Mouse (Mus musculus) hindbrain, embryonic 13.5 days (tissue): ENCODE results near the gene Otoa. TPM values are rescaled to one million over a fixed set of nuclear protein-coding genes. Genes with fewer than 3 reads are reported as not detected.

ENCODE experiments used
- ATAC-seq: fragments of 200-750 bp; cut with Nextera tagmentation; 2 replicates; pipeline ENCODE4 v1.8.0; 2017; ENCODE audit warnings: moderate TSS enrichment; ENCODE audit not compliant: low FRiP score
- H3K27ac ChIP-seq: fragments of 300-500 bp; sonication (generic); 2 replicates; pipeline ENCODE4 v1.5.1; 2015; ENCODE audit warnings: inconsistent platforms, mild to moderate bottlenecking, moderate library complexity
- H3K27me3 ChIP-seq: fragments of 300-500 bp; sonication (generic); 2 replicates; pipeline ENCODE4 v1.6.1; 2015; ENCODE audit warnings: mild to moderate bottlenecking, inconsistent platforms
- H3K36me3 ChIP-seq: fragments of 300-500 bp; sonication (generic); 2 replicates; pipeline ENCODE4 v1.6.1; 2015; ENCODE audit warnings: mild to moderate bottlenecking, inconsistent platforms
- H3K4me1 ChIP-seq: fragments of 300-500 bp; sonication (generic); replicated peaks from 2 replicates; pipeline ENCODE4 v1.6.1; 2015; ENCODE audit warnings: inconsistent platforms
- H3K4me2 ChIP-seq: fragments of 300-500 bp; sonication (generic); 2 replicates; pipeline ENCODE4 v1.6.1; 2015; ENCODE audit warnings: inconsistent platforms, mild to moderate bottlenecking, moderate library complexity
- H3K4me3 ChIP-seq: fragments of 300-500 bp; sonication (generic); 2 replicates; pipeline ENCODE4 v1.5.1; 2015; ENCODE audit warnings: mild to moderate bottlenecking, inconsistent platforms
- H3K9ac ChIP-seq: fragments of 300-500 bp; sonication (generic); 2 replicates; pipeline ENCODE4 v1.6.1; 2015; ENCODE audit warnings: mild to moderate bottlenecking, inconsistent platforms
- H3K9me3 ChIP-seq: fragments of 300-500 bp; sonication (generic); 2 replicates; pipeline ENCODE4 v1.6.1; 2016; ENCODE audit warnings: inconsistent platforms
- whole genome bisulfite sequencing: fragments of 180-500 bp; shearing (Covaris S2); methylation state at CpG from one replicate; pipeline ENCODE4 v1.1.7; 2015; 5-methylcytosine and 5-hydroxymethylcytosine counted together
- polyA plus RNA-seq: library from polyadenylated mRNA; unstranded; fragments of >200 nt; fragmentation: Nextera tagmentation; extraction: Ambion mirVana; gene quantifications from 2 replicates; pipeline ENCODE4 v1.2.1, GENCODE M21; 2015

Gene Otoa
- polyA plus RNA-seq, 1 experiment from 2014 or later: 0.53 TPM

DNA sequence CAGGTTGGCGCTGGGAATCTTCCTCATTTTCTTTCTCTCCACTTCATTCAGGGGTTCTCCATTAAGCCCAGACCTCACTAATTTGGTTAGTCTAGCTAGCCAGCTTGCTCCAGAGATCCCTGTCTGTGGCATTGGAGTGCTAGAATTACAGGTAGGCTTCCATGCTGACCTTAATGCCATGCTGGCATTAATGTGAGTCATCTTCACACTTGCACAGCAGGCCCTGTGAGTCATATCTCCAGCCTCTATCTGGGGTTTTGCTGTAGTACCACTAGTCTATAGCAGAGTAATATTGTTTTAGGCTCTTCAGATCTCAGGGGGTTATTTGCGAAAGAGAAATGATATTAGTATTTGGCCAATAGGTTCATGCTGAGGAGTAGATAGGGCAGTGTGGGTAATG is 70.7 kb downstream of the Otoa start:
- Histone ChIP-seq H3K27me3 (no peaks in the 10 kb centered on the region), H3K9ac (no peak overlapping the region), H3K4me2 (no peak overlapping the region), H3K4me1 (no peaks in the 10 kb centered on the region), H3K27ac (no peak overlapping the region), H3K9me3 (no peaks in the 10 kb centered on the region), H3K36me3 (no peaks in the 10 kb centered on the region), H3K4me3 (no peak overlapping the region)
- 92% methylated on average over 2 of the region's 2 CpGs for WGBS
- ATAC-seq: no peak

DNA sequence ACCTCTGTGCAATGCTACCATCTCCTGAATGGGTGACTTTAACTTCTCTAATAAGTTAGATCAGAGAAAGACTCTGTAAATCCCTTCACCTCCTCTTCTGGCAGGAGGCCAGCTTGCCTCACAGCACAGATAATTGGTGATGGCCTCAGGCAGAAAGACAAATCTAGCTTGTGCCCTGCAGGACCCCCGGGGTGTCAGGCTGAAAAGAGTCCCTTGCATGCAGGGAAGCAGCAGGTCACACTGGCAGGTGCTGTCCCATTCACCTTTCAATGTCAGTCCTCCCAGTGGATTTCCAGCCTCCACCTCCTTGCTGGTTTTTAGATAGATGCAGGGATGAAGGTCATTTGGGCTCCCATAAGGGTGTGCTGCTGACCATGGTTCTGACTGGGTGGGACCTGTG is 84.2 kb downstream of the Otoa start:
- Histone ChIP-seq H3K9me3 (no peaks in the 10 kb centered on the region), H3K27me3 (peaks cover 14% of the 10 kb centered on the region; the same call in 1 of the 2 replicates), H3K4me3 (no peak overlapping the region), H3K9ac (no peak overlapping the region), H3K4me1 (peaks cover 9% of the 10 kb centered on the region), H3K36me3 (no peaks in the 10 kb centered on the region), H3K4me2 (no peak overlapping the region), H3K27ac (no peak overlapping the region)
- WGBS: 56% methylated on average over 1 of the region's 1 CpGs
- ATAC-seq: no peak

DNA sequence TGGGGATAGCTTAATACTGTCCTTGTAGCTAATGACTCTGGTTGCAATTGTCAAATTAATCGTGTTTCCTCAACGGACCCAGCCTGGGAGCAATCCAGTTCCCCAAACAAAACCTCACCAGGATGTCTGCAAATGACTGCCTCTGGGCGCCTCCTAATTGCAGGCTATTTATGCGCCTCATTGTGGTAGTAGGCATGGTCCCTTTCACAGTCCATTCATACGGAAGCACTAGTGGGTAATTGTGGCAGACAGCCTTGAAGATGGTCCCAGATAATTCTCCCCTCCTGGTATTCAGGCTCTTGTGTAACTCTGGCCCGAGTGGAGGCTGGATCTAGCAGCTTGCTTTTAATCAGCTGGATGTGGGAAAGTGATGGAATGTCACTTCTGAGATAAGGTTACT is 90.4 kb downstream of the Otoa start:
- WGBS: 7% methylated on average over 6 of the region's 6 CpGs

DNA sequence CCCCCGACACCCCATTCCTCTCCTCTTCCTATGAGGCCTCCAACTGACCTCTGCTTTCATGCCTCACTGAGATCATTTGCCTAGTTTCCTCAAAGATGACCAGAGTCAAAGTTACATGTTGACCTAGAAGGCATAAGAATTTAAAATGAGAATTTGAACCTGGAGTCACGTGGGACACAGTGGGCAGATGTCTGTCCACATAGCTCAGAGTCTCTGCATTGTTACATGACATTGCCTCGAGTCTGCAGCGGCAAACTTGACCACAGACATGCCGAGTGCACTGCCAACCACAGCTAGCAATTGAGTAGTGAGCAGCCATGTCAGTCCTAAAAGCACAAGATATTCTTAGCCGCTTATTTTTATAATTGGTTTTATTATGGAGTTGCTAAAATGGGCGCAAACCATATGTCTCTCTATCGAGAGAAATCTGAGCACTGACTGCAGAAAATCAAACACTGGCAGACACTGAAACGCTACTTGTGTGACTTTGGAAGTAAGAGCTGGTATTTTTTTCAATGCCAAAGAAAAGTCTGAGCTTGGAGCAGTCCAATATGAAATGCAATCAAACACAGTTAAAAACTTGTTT is 105.8 kb downstream of the Otoa start:
- no peak for ATAC-seq
- H3K9me3 ChIP-seq: no peaks in the 10 kb centered on the region
- H3K27ac ChIP-seq: no peak overlapping the region
- H3K4me2 ChIP-seq: no peak overlapping the region
- no peaks in the 10 kb centered on the region for H3K4me1 ChIP-seq
- H3K9ac ChIP-seq: no peak overlapping the region
- H3K36me3 ChIP-seq: no peaks in the 10 kb centered on the region
- H3K27me3 ChIP-seq: no peaks in the 10 kb centered on the region
- no peak overlapping the region for H3K4me3 ChIP-seq
- WGBS: 83% methylated on average over 9 of the region's 9 CpGs

More for the DNA sequence above, 90.4 kb downstream of the Otoa start:
- H3K27me3 ChIP-seq: 0 out of 2 replicates have a peak, but pooled peaks cover 6% of the 10 kb centered on the region
- no peaks in the 10 kb centered on the region for H3K9me3 ChIP-seq
- no peak for ATAC-seq
- H3K4me1 ChIP-seq: peaks cover 13% of the 10 kb centered on the region
- H3K27ac ChIP-seq: no peak overlapping the region
- no peak overlapping the region for H3K4me3 ChIP-seq
- no peak overlapping the region for H3K4me2 ChIP-seq
- no peaks in the 10 kb centered on the region for H3K36me3 ChIP-seq
- H3K9ac ChIP-seq: no peak overlapping the region

DNA sequence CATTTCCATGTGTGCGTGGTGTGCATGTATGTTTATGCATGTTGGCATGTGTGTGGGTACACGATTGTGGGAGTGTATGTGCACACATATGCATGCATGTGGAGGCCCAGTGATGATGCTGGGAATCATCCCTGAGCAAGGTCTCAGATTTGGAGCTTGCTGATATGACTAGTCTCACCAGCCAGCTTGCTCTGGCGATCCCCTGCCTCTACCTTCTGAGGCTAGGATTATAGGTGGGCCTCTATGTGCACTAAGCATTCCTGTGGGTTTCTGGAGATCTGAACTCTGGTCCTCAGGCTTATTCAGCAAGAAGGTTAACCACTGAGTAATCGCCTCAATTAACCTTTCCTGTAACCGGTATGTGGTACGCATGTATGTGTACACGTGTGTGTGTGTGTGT is 107.5 kb downstream of the Otoa start:
- Histone ChIP-seq H3K4me3 (no peak overlapping the region), H3K27ac (no peak overlapping the region), H3K4me2 (no peak overlapping the region), H3K36me3 (no peaks in the 10 kb centered on the region), H3K4me1 (no peaks in the 10 kb centered on the region), H3K9ac (no peak overlapping the region), H3K9me3 (no peaks in the 10 kb centered on the region), H3K27me3 (no peaks in the 10 kb centered on the region)
- ATAC-seq: no peak
- 95% methylated on average over 7 of the region's 7 CpGs for WGBS

DNA sequence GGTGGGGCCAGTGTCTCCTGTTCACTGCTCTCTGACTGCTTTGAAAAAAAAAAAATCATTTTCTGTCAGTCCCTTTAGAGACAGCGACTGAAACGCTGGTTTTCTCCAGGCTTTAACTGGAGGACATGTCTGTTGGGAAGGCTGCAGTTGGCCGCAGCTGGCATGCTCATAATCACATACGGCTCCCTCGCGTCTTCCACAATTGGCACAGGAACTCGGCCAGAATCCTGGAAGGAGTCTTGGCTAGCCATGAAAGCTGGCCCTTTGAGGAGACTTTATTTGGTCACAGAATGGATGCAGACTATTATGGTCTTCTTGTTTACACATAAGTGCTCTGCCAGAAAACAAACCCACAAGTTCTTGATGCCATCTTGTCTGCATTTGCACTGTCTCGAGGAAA is 117.5 kb downstream of the Otoa start:
- WGBS: 76% methylated on average over 8 of the region's 8 CpGs
- H3K4me1 ChIP-seq: no peaks in the 10 kb centered on the region
- H3K36me3 ChIP-seq: no peaks in the 10 kb centered on the region
- no peak overlapping the region for H3K4me3 ChIP-seq
- no peak for ATAC-seq
- H3K4me2 ChIP-seq: no peak overlapping the region
- no peak overlapping the region for H3K9ac ChIP-seq
- no peaks in the 10 kb centered on the region for H3K9me3 ChIP-seq
- no peaks in the 10 kb centered on the region for H3K27me3 ChIP-seq
- H3K27ac ChIP-seq: no peak overlapping the region

DNA sequence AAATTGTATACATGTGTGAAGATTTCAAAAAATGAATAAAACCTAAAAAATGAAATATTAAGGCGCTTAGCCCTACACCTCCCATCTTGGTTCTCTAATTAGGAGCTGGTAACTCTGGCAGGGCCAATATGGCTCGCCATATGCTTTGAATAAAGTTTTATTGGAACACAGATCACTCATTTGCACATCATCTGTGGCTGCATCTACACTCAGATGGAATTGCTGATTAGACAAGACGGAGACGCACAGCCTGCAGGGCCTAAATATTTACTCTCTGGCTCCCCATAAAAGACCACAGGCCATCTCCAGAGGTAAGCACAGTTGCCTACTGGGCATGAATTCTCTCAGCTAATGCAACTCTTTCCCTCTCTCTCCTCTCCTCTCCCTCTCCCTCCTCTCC is 130.4 kb downstream of the Otoa start:
- H3K4me2 ChIP-seq: no peak overlapping the region
- H3K9me3 ChIP-seq: no peaks in the 10 kb centered on the region
- no peaks in the 10 kb centered on the region for H3K27me3 ChIP-seq
- 90% methylated on average over 4 of the region's 4 CpGs for WGBS
- H3K36me3 ChIP-seq: no peaks in the 10 kb centered on the region
- H3K4me3 ChIP-seq: no peak overlapping the region
- peaks cover 11% of the 10 kb centered on the region for H3K4me1 ChIP-seq
- H3K27ac ChIP-seq: no peak overlapping the region
- H3K9ac ChIP-seq: no peak overlapping the region
- no peak for ATAC-seq

Other genes starting within 250 kb of the Otoa start
- gene Eef2k, start 238.8 kb upstream of the Otoa start, polyA plus RNA-seq: 26.0 and 26.4 TPM in 2 replicates
- gene Polr3e, start 163.9 kb upstream of the Otoa start, polyA plus RNA-seq: 23.1 and 24.2 TPM in 2 replicates
- 14.6 and 16.1 TPM in 2 replicates for gene Cdr2, start 99.3 kb upstream of the Otoa start, polyA plus RNA-seq
- gene Mfsd13b, start 99.1 kb upstream of the Otoa start, polyA plus RNA-seq: 0.14 and 0.42 TPM in 2 replicates
- 202 and 207 TPM in 2 replicates for gene Mettl9, start 47.2 kb upstream of the Otoa start, polyA plus RNA-seq
- 1.2 and 1.3 TPM in 2 replicates for gene Igsf6, start 7.1 kb upstream of the Otoa start, polyA plus RNA-seq